Mouse (Mus musculus) spleen, adult 2 months (tissue): Measurements from ENCODE around the gene Trhr2. TPM values are rescaled to one million over a fixed set of nuclear protein-coding genes. Genes with fewer than 3 reads are reported as not detected.

ENCODE experiments used
- DNase-seq, 2 experiments: peaks; one replicate each; pipeline versions ENCODE4 v3.0.0 to v3.0.0-alpha.2; 2012 to 2021; ENCODE audit warnings: low spot score in 2 of 2, low read depth in 1 of 2
- H3K27ac ChIP-seq: fragments of 200-500 bp; 2 replicates; pipeline ENCODE4 v1.5.1; 2012; ENCODE audit warnings: low read length, inconsistent platforms; ENCODE audit not compliant: insufficient read depth
- H3K27me3 ChIP-seq: fragments of 200-500 bp; 2 replicates; pipeline ENCODE4 v1.6.1; 2012; ENCODE audit warnings: mild to moderate bottlenecking, moderate library complexity, low read length, inconsistent platforms; ENCODE audit not compliant: control insufficient read depth, insufficient read depth
- H3K36me3 ChIP-seq: fragments of 200-500 bp; 2 replicates; pipeline ENCODE4 v1.6.1; 2012; ENCODE audit warnings: mild to moderate bottlenecking, low read length, inconsistent platforms; ENCODE audit not compliant: control insufficient read depth, insufficient read depth
- H3K4me1 ChIP-seq: fragments of 200-500 bp; 2 replicates; pipeline ENCODE4 v1.6.1; 2011; ENCODE audit warnings: inconsistent platforms; ENCODE audit not compliant: control insufficient read depth, insufficient read depth, insufficient read length
- H3K4me3 ChIP-seq: fragments of 200-500 bp; 2 replicates; pipeline ENCODE4 v1.5.1; 2011; ENCODE audit warnings: mild to moderate bottlenecking, inconsistent platforms; ENCODE audit not compliant: insufficient read depth, insufficient read length; ENCODE audit errors: extremely low read depth
- CTCF ChIP-seq: fragments of 200-500 bp; IDR thresholded peaks from 2 replicates; pipeline ENCODE4 v1.5.1; 2011; ENCODE audit warnings: mild to moderate bottlenecking, inconsistent platforms; ENCODE audit not compliant: insufficient read depth, insufficient read length, insufficient replicate concordance; ENCODE audit errors: extremely low read depth
- POLR2A ChIP-seq: fragments of 200-500 bp; IDR thresholded peaks from 2 replicates; pipeline ENCODE4 v1.6.1; 2011; ENCODE audit warnings: low read depth, low read length, inconsistent platforms
- WGBS: fragments of 180-500 bp; shearing (Covaris S2); methylation state at CpG from one replicate; pipeline ENCODE4 v1.1.7; 2018; 5-methylcytosine and 5-hydroxymethylcytosine counted together
- polyA plus RNA-seq: library from polyadenylated mRNA; depleted of rRNA; stranded (reverse); fragments of >200 nt; gene quantifications from 2 replicates; pipeline ENCODE4 v1.2.3, GENCODE M21; 2012; rRNA removed

Gene Trhr2
- 0.12 TPM in 1 of 2 replicates, not detected in the other for polyA plus RNA-seq

DNA sequence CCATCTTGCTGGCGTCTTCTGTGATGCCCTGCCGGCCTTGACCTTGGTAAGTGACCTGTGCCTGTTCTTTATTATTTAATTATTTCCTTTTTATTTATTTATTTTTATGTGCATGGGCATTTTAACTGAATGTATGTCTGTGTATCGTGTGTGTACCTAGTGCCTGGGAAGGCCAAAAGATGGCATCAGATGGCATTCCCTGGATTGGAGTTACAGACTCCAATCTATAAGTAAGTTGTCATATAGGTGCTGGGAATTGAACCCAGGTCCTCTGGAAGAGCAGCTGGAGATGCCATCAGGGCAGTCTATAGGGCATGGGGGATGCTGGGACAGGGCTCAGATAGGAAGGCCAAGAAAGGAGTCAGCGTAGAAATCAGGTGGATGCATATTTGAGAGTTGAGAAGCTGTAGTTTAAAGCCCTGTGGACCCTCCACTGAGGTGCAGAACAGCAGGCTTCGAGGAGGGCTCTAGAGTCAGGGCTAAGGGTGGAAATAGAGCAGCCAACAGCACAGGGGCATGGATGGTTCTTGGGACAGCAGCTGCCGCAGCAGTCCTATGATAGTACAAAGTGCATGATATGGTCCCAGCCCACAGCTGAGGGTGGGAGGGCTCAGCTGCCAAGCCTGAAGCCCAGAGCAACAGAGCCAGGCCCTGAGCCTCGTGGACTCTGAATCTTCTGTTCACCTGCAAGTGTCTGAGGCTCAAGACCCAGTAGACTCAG is at the start of gene Trhr2:
TSS of gene Trhr2 (minus strand) at position 51 of the 721 bp plus-strand sequence.
- TF ChIP-seq CTCF (no peak), POLR2A (no peak)
- H3K4me3 ChIP-seq = no peak within 1 kb of the TSS
- H3K36me3 ChIP-seq = no peaks in the 10 kb centered on the region
- 85% methylated on average over 7 of the region's 7 CpGs for WGBS
- no peaks in the 10 kb centered on the region for H3K27me3 ChIP-seq
- no peak within 1 kb of the TSS for H3K27ac ChIP-seq
- DNase-seq = no peak
- no peaks in the 10 kb centered on the region for H3K4me1 ChIP-seq

DNA sequence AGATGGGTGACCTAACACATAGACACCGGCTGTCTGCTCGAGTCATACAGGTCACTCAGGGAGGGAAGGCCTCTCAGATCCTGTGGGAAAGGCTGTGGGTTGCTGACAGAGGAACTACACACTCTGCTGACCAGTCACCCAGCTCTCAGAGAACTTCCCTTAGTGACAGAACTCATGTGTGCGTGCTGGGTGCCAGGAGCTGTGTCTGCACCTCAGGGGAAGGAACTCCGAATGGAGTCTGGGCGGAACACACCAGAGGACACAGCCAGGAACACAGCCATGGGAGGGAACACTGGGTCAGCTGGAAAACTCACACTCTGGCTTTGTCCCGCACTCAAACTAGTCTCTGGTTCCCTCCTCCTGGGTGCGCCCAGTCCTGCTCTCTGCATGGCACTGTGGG is 47.1 kb upstream of the Trhr2 start:
- Histone ChIP-seq H3K27ac (0 out of 2 replicates have a peak overlapping the region, but pooled peaks have one; percentile 10), H3K4me3 (no peak overlapping the region), H3K27me3 (no peaks in the 10 kb centered on the region), H3K4me1 (no peaks in the 10 kb centered on the region), H3K36me3 (peaks cover 55% of the 10 kb centered on the region)
- 92% methylated on average over 7 of the region's 7 CpGs for WGBS
- TF ChIP-seq POLR2A (no peak), CTCF (no peak)
- DNase-seq = no peak

DNA sequence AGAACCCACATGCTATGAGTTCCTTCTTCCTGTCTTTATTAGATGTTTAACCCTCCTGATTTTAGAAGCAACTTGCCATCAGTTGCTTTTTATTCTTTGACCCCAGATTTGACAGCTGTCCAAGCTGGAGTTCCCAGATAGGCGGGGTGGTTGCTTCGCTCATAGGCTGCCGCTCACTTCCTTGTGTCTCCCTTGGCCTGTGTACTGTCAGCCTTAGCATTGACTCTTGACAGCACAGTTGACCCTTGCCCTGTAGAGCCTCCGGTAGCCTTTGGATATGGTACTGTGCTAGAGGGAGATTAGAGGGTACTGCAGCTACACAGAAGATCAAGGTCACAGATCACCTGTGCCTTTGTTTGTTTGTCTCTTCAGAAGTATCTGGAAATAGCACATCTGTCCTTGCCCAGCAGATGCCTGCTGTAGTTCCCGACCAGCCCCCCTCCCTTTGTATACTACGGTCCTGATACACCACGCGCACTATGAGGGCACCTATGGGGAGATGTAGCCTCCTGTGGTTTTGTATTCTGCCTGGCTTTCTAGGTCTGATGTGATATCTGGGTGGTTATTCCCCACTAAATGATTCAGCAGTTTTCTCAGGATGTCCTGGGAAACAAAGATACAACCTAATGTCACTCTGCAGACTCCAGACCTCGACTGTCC is 44.7 kb upstream of the Trhr2 start:
- H3K4me1 ChIP-seq = no peaks in the 10 kb centered on the region
- no peak overlapping the region for H3K4me3 ChIP-seq
- DNase-seq = no peak
- no peak overlapping the region for H3K27ac ChIP-seq
- WGBS = 76% methylated on average over 9 of the region's 9 CpGs
- TF ChIP-seq CTCF (no peak), POLR2A (no peak)
- H3K36me3 ChIP-seq = peaks cover 57% of the 10 kb centered on the region
- no peaks in the 10 kb centered on the region for H3K27me3 ChIP-seq

DNA sequence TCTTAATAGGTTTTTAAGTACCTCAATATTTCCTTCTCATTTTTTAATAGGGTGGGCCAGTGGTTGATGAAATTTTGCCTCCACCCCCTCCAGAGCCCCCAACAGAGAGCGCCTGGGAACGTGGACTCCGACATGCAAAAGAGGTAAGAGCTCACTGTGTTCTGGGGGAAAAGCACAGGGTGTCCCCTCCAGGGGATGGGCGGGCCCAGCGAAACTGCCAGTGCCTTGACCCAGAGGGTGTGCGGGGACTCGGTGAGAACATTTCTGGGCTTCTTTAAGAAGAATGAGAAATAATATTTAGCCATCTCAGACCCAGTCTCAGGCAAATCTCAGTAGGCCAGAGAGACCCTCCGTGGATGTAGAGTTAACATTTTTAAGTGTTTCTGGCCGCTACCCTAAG is 37.6 kb upstream of the Trhr2 start:
- WGBS = 95% methylated on average over 9 of the region's 9 CpGs
- no peak overlapping the region for H3K27ac ChIP-seq
- no peaks in the 10 kb centered on the region for H3K4me1 ChIP-seq
- DNase-seq = no peak
- H3K36me3 ChIP-seq = peaks cover 48% of the 10 kb centered on the region
- H3K27me3 ChIP-seq = no peaks in the 10 kb centered on the region
- no peak overlapping the region for H3K4me3 ChIP-seq
- no peak for TF ChIP-seq POLR2A
- no peak for TF ChIP-seq CTCF

DNA sequence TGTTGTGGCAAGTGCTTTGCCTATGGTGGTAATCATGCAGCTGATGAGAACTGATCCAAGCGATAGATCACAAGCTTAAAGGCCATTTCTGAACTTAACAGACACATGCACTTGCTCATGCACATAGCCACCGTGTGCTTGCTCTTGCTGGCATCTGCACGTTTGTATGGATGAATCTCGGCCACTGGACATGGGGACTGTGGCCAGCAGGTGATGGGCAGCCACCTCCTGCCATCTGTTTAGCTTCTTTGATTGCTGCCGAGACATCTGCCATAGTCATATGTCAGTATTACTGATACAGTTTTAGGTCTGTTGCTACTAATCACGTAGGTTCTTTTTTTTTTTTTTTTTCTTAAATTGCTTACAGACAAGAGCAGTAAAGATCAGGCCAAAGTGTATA is 34.7 kb upstream of the Trhr2 start:
- Histone ChIP-seq H3K4me1 (no peaks in the 10 kb centered on the region), H3K27me3 (no peaks in the 10 kb centered on the region), H3K27ac (no peak overlapping the region), H3K36me3 (peaks cover 32% of the 10 kb centered on the region), H3K4me3 (no peak overlapping the region)
- no peak for DNase-seq
- TF ChIP-seq CTCF = no peak
- no peak for TF ChIP-seq POLR2A
- WGBS = 92% methylated on average over 6 of the region's 6 CpGs

DNA sequence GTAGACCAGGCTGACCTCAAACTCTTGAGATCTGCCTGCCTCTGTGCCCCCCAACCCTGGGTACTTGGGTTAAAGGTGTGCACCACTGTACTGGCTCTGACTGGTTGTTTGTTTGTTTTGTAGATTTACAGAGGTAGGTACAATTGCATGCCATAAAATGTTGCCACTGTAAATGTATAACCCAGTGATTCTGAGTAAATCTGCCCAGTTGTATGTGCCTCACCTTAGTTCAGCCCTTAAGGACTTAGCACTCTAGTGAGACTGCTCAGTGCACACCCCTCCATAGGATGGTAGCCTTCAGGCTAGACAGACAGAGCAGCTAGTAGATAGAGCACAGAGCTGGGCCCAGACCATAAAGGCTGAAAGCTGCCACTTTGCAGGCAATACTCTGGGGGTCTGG is 33.2 kb upstream of the Trhr2 start:
- peaks cover 25% of the 10 kb centered on the region for H3K36me3 ChIP-seq
- H3K4me1 ChIP-seq = no peaks in the 10 kb centered on the region
- no peak for DNase-seq
- H3K4me3 ChIP-seq = no peak overlapping the region
- no peaks in the 10 kb centered on the region for H3K27me3 ChIP-seq
- no peak overlapping the region for H3K27ac ChIP-seq
- no peak for TF ChIP-seq CTCF
- no peak for TF ChIP-seq POLR2A

DNA sequence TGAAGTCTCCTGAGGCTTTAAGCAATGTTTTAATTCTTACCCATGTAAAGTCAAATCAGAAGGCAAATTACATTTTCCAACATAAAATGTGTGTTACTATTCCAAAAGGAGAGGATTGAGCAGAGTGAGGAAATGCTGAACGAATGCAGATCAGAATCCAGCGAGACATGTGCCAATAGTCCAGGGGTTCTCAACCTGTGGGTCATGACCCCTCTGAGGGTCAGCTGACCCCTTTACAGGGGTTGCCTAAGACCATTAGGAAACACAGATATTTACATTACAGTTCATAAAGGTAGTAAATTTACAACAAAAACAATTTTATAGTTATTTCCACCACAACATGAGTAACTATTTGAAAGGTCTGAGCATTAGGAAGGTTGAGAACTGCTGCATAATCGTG is 30.2 kb upstream of the Trhr2 start:
- no peak overlapping the region for H3K4me3 ChIP-seq
- no peaks in the 10 kb centered on the region for H3K27me3 ChIP-seq
- DNase-seq = no peak
- TF ChIP-seq CTCF (no peak), POLR2A (no peak)
- H3K4me1 ChIP-seq = no peaks in the 10 kb centered on the region
- WGBS = 83% methylated on average over 3 of the region's 3 CpGs
- H3K27ac ChIP-seq = no peak overlapping the region
- peaks cover 29% of the 10 kb centered on the region for H3K36me3 ChIP-seq
